Mouse (Mus musculus) liver, embryonic 14.5 days (tissue): ENCODE results near the gene Rarres1. TPM values are rescaled to one million over a fixed set of nuclear protein-coding genes. Genes with fewer than 3 reads are reported as not detected.
A peak's percentile ranks its signal among the peaks of the same experiment; 100 is the strongest.

Experiments used
- ATAC-seq: fragments of 200-750 bp; cut with Nextera tagmentation; 2 replicates; pipeline ENCODE4 v1.8.0; 2017; ENCODE audit warnings: moderate number of reproducible peaks, mild to moderate bottlenecking, moderate library complexity; ENCODE audit not compliant: insufficient read depth
- DNase-seq, 3 experiments: peaks; one replicate each; pipeline ENCODE4 v3.0.0-alpha.2; 2012 to 2013; ENCODE audit warnings: low read depth in 3 of 3, low spot score in 3 of 3
- H3K27ac ChIP-seq: fragments of 300-500 bp; sonication (generic); 2 replicates; pipeline ENCODE4 v1.5.1; 2014; ENCODE audit warnings: moderate library complexity, mild to moderate bottlenecking, control low read depth, inconsistent platforms
- H3K27me3 ChIP-seq: fragments of 300-500 bp; sonication (generic); 2 replicates; pipeline ENCODE4 v1.6.1; 2014; ENCODE audit warnings: mild to moderate bottlenecking, low read length, moderate library complexity; ENCODE audit not compliant: control insufficient read depth, insufficient read depth
- H3K36me3 ChIP-seq: fragments of 300-500 bp; sonication (generic); replicated peaks from 2 replicates; pipeline ENCODE4 v1.6.1; 2014; ENCODE audit warnings: low read depth; ENCODE audit not compliant: control insufficient read depth, insufficient read depth
- H3K4me1 ChIP-seq, 2 experiments: fragments of 200-500 bp in 1 of 2; fragments of 300-500 bp in 1 of 2; sonication (generic) in 1 of 2; replicated peaks; 2 replicates each; pipeline ENCODE4 v1.6.1; 2012 to 2014; ENCODE audit warnings: antibody characterized with exemption in 1 of 2, inconsistent platforms in 1 of 2, low read length in 1 of 2; ENCODE audit not compliant: control insufficient read depth in 2 of 2, insufficient read depth in 2 of 2
- H3K4me2 ChIP-seq: fragments of 300-500 bp; sonication (generic); 2 replicates; pipeline ENCODE4 v1.6.1; 2014; ENCODE audit warnings: low read depth, mild to moderate bottlenecking, control low read depth, moderate library complexity
- H3K4me3 ChIP-seq, 2 experiments: fragments of 200-500 bp in 1 of 2; fragments of 300-500 bp in 1 of 2; sonication (generic) in 1 of 2; 2 replicates each; pipeline ENCODE4 v1.5.1; 2012 to 2014; ENCODE audit warnings: low read depth in 2 of 2, low read length in 2 of 2, mild to moderate bottlenecking in 2 of 2, control low read depth in 1 of 2, inconsistent platforms in 1 of 2, moderate library complexity in 1 of 2; ENCODE audit not compliant: insufficient read depth in 1 of 2
- H3K9ac ChIP-seq: fragments of 300-500 bp; sonication (generic); replicated peaks from 2 replicates; pipeline ENCODE4 v1.6.1; 2014; ENCODE audit warnings: mild to moderate bottlenecking, control low read depth, moderate library complexity
- H3K9me3 ChIP-seq: fragments of 300-500 bp; sonication (generic); 2 replicates; pipeline ENCODE4 v1.6.1; 2016; ENCODE audit warnings: low read length, mixed read lengths; ENCODE audit not compliant: control insufficient read depth
- CTCF ChIP-seq: IDR thresholded peaks from 2 replicates; pipeline ENCODE4 v1.5.1; 2016; ENCODE audit warnings: antibody characterized with exemption, low read depth, control low read depth
- EP300 ChIP-seq: IDR thresholded peaks from 2 replicates; pipeline ENCODE4 v1.6.1; 2016; ENCODE audit warnings: antibody characterized with exemption, low read depth
- WGBS: fragments of 180-500 bp; shearing (Covaris S2); extraction: QIAGEN DNeasy Blood & Tissue Kit; methylation state at CpG from one replicate; pipeline ENCODE4 v1.1.7; 2014; ENCODE audit not compliant: insufficient replicate concordance; 5-methylcytosine and 5-hydroxymethylcytosine counted together
- polyA plus RNA-seq, 2 experiments: library from polyadenylated mRNA; depleted of rRNA in 1 of 2; stranded (reverse) in 1 of 2; unstranded in 1 of 2; fragments of >200 nt; fragmentation: Nextera tagmentation in 1 of 2; extraction: Ambion mirVana in 1 of 2; gene quantifications; 2 replicates each; pipeline versions ENCODE4 v1.2.1 to v1.2.3; 2012 to 2014

Gene Rarres1
- polyA plus RNA-seq (2012; rRNA removed) (1.3 TPM in 2 replicates), polyA plus RNA-seq (2014; fragmentation: Nextera tagmentation; extraction: Ambion mirVana) (1.5 and 2.2 TPM in 2 replicates)

DNA sequence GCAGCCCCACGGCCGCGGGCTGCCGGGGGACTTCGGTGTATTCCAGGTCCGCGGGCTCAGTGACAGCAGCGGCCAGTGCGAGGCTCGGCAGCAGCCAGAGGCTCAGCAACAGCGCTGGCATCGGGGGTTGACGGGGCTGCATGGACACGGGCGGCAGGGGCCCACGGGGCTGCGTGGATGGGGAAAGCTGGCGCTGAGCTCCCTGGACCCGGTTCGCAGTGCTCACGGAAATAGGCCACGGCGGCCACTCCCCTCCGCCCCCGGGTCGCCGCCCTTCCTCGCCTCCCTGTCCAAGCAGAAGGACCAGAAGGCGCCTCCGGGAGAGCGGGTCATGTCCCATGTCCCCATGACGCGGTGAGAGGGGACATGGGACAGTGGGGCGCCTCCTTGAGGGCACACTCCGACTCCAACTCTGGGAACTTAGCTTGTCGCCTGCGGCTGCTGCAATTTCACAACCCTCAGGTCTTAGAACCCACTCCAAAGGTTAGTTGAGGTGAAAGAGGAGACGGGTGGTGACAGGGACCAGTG is at the start of gene Rarres1:
Gene Rarres1 (minus strand): TSS at position 250 of the 528 bp plus-strand sequence.
- DNase-seq: no peak
- Histone ChIP-seq H3K27me3 (peaks cover 27% of the 10 kb centered on the region), H3K4me1 (no peaks in the 10 kb centered on the region), H3K9ac (no peak within 1 kb of the TSS), H3K4me2 (peak within 1 kb of the TSS; percentile 55), H3K9me3 (no peaks in the 10 kb centered on the region), H3K4me3 (peak within 1 kb of the TSS; percentile 21 to 38), H3K27ac (no peak within 1 kb of the TSS), H3K36me3 (no peaks in the 10 kb centered on the region)
- 4% methylated on average over 38 of the region's 38 CpGs for WGBS
- ATAC-seq: 0 out of 2 replicates have a peak, but pooled peaks have one; percentile 28
- TF ChIP-seq CTCF (0 out of 2 replicates have a peak, but pooled peaks have one; percentile 19), EP300 (no peak)

- H3K27ac ChIP-seq: peak overlapping the region; percentile 77; the same call in 1 of the 2 replicates
- 53% methylated on average over 5 of the region's 5 CpGs for WGBS
- H3K9ac ChIP-seq: no peak overlapping the region
- H3K4me3 ChIP-seq: no peak overlapping the region
- H3K4me1 ChIP-seq: peaks cover 8 to 24% of the 10 kb centered on the region in 2 experiments; a peak in 3 of 4 replicates
- H3K9me3 ChIP-seq: no peaks in the 10 kb centered on the region
- H3K36me3 ChIP-seq: no peaks in the 10 kb centered on the region
- DNase-seq (no peak), ATAC-seq (peak; percentile 40; the same call in 1 of the 2 replicates)
- no peak overlapping the region for H3K4me2 ChIP-seq
- no peaks in the 10 kb centered on the region; the same call in 1 of the 2 replicates for H3K27me3 ChIP-seq
- TF ChIP-seq EP300: no peak
- TF ChIP-seq CTCF: peak; percentile 70
Measured at GRCm38 (mm10) chr3:67564731-67565357, 49.5 kb upstream of the Rarres1 start.

GRCm38 (mm10) chr3:67557718-67558354 is 42.5 kb upstream of the Rarres1 start:
- no peak overlapping the region for H3K4me3 ChIP-seq
- H3K27me3 ChIP-seq: no peaks in the 10 kb centered on the region; the same call in 1 of the 2 replicates
- H3K36me3 ChIP-seq: no peaks in the 10 kb centered on the region
- H3K9me3 ChIP-seq: no peaks in the 10 kb centered on the region
- WGBS: 63% methylated on average over 14 of the region's 14 CpGs
- H3K4me2 ChIP-seq: no peak overlapping the region; the same call in 1 of the 2 replicates
- H3K4me1 ChIP-seq: no peaks in the 10 kb centered on the region; a peak in 1 of 4 replicates
- ATAC-seq (no peak), DNase-seq (no peak)
- no peak overlapping the region for H3K27ac ChIP-seq
- no peak for TF ChIP-seq CTCF
- no peak for TF ChIP-seq EP300
- no peak overlapping the region for H3K9ac ChIP-seq

GRCm38 (mm10) chr3:67557200-67557651 is 41.9 kb upstream of the Rarres1 start:
- H3K4me3 ChIP-seq: no peak overlapping the region
- H3K4me2 ChIP-seq: peak overlapping the region; percentile 32; the same call in 1 of the 2 replicates
- no peaks in the 10 kb centered on the region for H3K9me3 ChIP-seq
- H3K9ac ChIP-seq: no peak overlapping the region
- no peaks in the 10 kb centered on the region; the same call in 1 of the 2 replicates for H3K27me3 ChIP-seq
- ATAC-seq (peak; percentile 59; the same call in 1 of the 2 replicates), DNase-seq (peak in 1 of 3 experiments; percentile 23)
- H3K27ac ChIP-seq: no peak overlapping the region
- TF ChIP-seq CTCF (no peak), EP300 (no peak)
- no peaks in the 10 kb centered on the region for H3K36me3 ChIP-seq
- H3K4me1 ChIP-seq: no peaks in the 10 kb centered on the region; a peak in 1 of 4 replicates
- 34% methylated on average over 14 of the region's 14 CpGs for WGBS
